Mouse (Mus musculus) macrophage (primary cell): ENCODE data around the gene Fads1. TPM values are rescaled to one million over a fixed set of nuclear protein-coding genes. Genes with fewer than 3 reads are reported as not detected.
"Not testable (repeated sequence)": the region's sequence is repeated elsewhere in the genome, so short reads cannot be mapped to it uniquely, and the experiment has no call there.

Experiments
- H3K27ac ChIP-seq: fragments of 350-480 bp; formaldehyde crosslinking; 2 replicates; pipeline ENCODE4 v1.9.0; 2021
- H3K36me3 ChIP-seq: fragments of 350-480 bp; formaldehyde crosslinking; 2 replicates; pipeline ENCODE4 v1.9.0; 2021; ENCODE audit errors: inconsistent target
- H3K4me3 ChIP-seq: fragments of 350-480 bp; formaldehyde crosslinking; 2 replicates; pipeline ENCODE4 v1.9.0; 2021; ENCODE audit errors: inconsistent target
- H3K79me2 ChIP-seq: fragments of 350-480 bp; formaldehyde crosslinking; 2 replicates; pipeline ENCODE4 v1.9.0; 2021; ENCODE audit errors: inconsistent target
- WGBS: methylation state at CpG from one replicate; pipeline ENCODE4 v1.1.7; 2026; ENCODE audit warnings: inconsistent platforms; ENCODE audit not compliant: missing documents; 5-methylcytosine and 5-hydroxymethylcytosine counted together
- polyA plus RNA-seq: library from polyadenylated mRNA; stranded (reverse); fragments of 250-400 nt; gene quantifications from 3 replicates; pipeline ENCODE4 v1.2.4, GENCODE M21; 2018; ENCODE audit warnings: inconsistent platforms
- total RNA-seq, 78 experiments: library from RNA; depleted of rRNA; stranded (reverse); fragments of 250-400 nt; gene quantifications; 1 replicate in 9 of 78; 2 replicates in 24 of 78; 3 replicates in 43 of 78; 4 replicates in 2 of 78; pipeline ENCODE4 v1.2.4; 2018; ENCODE audit warnings: inconsistent platforms in 56 of 78

Fads1 gene
- total RNA-seq (2018; cell fraction: chromatin; rRNA removed): 10 to 100 TPM in 17 of 26 experiments, 1 to 10 TPM in 9; 1.8 to 88.5 (median 20.6) TPM
- 100 to 1,000 TPM in 19 of 26 experiments, 10 to 100 TPM in 7; 60.5 to 162 (median 111) TPM for total RNA-seq (2018; cell fraction: cytosol; rRNA removed)
- 100 to 1,000 TPM in 6 of 26 experiments, 10 to 100 TPM in 19, 1 to 10 TPM in 1; 7.6 to 131 (median 53.2) TPM for total RNA-seq (2018; cell fraction: nucleus; rRNA removed)
- 63.4 to 93.5 TPM (median 74.9 TPM) in 3 replicates for polyA plus RNA-seq

DNA sequence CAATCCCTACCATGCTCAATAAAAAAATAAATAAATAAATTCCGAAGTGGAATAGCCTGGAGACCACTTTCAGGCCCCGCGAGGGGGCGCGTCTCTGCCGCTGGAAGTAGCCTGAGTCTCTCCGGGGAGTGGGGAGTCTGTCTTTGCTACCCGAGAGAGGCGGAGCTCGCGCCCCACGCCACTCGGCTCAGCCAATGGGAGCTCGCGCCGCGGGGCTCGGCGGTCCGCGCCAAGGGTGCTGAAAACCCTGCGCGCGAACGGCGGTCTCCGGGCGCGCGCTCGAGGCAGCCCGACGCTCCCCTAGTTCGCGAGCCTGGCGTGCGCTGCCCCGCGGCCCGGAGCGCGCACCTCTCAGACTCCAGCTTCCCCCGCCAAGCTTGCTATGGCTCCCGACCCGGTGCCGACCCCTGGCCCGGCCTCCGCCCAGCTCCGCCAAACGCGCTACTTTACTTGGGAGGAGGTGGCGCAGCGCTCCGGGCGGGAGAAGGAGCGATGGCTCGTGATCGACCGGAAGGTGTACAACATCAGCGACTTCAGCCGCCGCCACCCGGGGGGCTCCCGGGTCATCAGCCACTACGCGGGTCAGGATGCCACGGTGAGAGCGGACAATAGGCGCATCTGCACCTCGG is at the start of gene Fads1:
Gene Fads1 (plus strand): TSS at position 219 of the 629 bp plus-strand sequence.
- Histone ChIP-seq H3K79me2 (peaks cover 43% of the 10 kb centered on the region), H3K27ac (peak within 1 kb of the TSS; percentile 83), H3K36me3 (peaks cover 23% of the 10 kb centered on the region; the same call in 1 of the 2 replicates), H3K4me3 (peak within 1 kb of the TSS; percentile 91)
- WGBS: under 1% methylated on average over 70 of the region's 70 CpGs

DNA sequence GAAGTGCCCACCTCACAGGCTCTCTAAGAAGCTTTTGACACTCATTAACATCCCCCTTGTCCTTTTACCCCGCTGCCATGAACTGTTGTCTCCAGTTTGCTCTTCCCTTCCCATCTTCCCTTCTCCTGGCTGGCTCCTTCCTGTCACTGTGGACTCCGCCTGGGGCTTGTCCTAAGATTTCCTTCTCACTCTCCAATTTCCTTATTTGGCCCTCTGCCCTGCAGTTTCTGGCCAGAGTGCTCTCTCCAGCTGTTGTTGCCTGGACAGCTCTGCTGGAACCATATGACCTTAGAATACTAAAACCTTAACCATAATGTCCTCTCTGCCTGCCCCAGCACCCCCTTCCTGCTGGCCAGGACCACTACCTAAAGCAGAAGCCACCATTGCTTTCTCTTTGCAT is 48.0 kb upstream of the Fads1 start:
- Histone ChIP-seq H3K79me2 (no peaks in the 10 kb centered on the region), H3K36me3 (no peaks in the 10 kb centered on the region), H3K4me3 (no peak overlapping the region), H3K27ac (no peak overlapping the region)
- 95% methylated on average over 2 of the region's 2 CpGs for whole genome bisulfite sequencing

DNA sequence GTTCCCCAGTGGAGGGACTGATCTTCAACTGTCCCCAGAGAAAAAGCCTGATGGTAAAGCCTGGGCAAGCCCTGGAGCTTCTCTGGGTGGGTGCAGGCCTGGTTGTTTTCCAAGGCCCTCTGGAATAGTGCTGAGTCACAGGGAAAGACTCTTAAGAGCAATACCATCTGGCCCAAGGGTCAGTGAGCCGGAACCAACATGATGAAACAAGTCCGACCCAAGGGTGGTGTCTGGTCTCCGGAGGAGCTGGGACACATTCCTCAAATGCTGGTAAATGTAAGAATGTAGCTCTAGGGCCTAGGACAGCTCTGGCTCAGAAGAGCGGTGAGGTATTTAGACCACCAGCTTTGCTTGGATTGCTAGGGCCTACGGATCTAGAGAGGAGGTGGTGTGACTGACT is 45.3 kb upstream of the Fads1 start:
- no peak overlapping the region for H3K4me3 ChIP-seq
- no peaks in the 10 kb centered on the region for H3K79me2 ChIP-seq
- H3K36me3 ChIP-seq: no peaks in the 10 kb centered on the region
- WGBS: 92% methylated on average over 5 of the region's 5 CpGs
- H3K27ac ChIP-seq: no peak overlapping the region

DNA sequence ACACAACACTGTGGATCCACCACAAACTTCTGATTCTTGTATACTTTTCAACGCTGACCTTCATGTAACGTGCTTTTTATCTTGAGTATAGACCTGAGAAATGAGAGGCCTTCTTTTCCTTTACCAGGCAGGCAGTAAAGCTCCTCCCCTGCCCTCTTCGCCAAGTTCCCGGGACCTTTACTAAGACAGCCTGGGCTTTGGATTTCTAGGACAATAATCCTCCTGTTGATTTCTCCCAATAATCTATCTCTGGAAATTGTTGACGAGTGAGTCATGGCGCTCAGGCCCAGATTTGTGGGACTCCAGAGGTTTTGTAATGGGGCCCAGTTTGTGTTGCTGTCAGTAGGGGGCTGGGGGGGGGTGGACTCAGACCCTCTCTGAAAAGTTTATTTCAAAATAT is 43.0 kb upstream of the Fads1 start:
- WGBS: 89% methylated on average over 6 of the region's 6 CpGs

DNA sequence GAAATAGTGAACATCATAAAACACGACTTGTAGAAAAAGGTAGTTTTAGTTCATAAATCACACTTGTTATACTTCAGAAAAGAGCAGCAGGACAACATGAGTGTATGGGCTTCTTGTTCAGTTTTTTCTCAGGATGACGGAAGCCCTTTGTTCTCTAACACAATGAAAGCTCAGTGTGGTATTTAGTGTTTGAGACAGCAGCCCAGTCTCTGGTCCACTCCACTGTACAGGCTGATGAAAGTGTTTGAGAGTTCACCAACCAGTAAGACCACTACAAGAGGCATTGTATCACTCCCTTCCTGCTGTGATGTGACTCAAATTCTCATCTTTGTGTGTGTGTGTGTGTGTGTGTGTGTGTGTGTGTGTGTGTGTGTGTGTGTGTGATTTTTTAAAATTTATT is 39.0 kb upstream of the Fads1 start:
- H3K79me2 ChIP-seq: no peaks in the 10 kb centered on the region
- H3K36me3 ChIP-seq: no peaks in the 10 kb centered on the region
- H3K4me3 ChIP-seq: no peak overlapping the region
- no peak overlapping the region for H3K27ac ChIP-seq
- 69% methylated on average over 2 of the region's 2 CpGs for WGBS

More for the DNA sequence above, 43.0 kb upstream of the Fads1 start:
- H3K4me3 ChIP-seq: no peak overlapping the region
- no peaks in the 10 kb centered on the region for H3K36me3 ChIP-seq
- no peaks in the 10 kb centered on the region for H3K79me2 ChIP-seq
- H3K27ac ChIP-seq: no peak overlapping the region

DNA sequence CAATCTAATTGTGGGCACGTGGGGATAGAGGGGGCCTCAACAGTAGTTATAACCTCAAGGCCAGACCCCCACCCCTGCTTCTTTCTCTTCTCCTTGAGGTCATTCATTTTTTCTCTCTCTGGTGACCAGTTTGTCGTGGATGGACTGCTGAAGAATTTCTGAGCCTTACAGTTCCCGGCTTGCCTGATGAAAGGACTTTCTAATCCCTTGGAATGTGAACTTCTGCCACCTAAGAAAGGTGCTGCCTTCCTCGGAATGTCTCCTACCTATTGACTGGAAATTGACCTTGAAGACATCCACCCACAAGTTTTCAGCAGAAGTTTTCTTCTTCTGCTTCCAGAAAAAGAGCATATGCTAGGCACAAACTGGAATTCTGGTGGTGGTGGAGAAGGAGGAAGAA is 38.2 kb upstream of the Fads1 start:
- H3K27ac ChIP-seq: no peak overlapping the region
- 80% methylated on average over 4 of the region's 4 CpGs for WGBS
- no peaks in the 10 kb centered on the region for H3K36me3 ChIP-seq
- H3K79me2 ChIP-seq: no peaks in the 10 kb centered on the region
- H3K4me3 ChIP-seq: no peak overlapping the region

DNA sequence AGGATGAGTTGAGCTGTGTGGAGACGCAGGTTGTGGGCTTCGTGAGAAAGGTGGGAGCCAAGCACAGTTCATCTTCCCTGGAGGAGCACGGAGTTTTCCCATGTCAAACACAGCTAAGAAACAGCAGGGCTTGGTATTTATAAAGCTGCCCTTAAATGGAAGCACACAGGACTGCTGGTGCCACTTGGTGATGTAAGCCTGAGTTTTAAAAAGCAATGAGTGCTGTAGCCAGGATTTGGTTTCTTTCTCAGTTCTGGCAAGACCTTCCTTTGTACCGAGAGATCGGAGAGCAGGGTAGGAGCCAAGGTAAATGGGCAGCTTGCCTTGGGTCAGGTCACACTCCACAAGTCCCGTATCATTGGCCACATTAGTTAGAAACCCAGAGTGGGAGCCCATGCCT is 34.1 kb upstream of the Fads1 start:
- Histone ChIP-seq H3K36me3 (no peaks in the 10 kb centered on the region), H3K79me2 (no peaks in the 10 kb centered on the region), H3K27ac (no peak overlapping the region), H3K4me3 (no peak overlapping the region)
- WGBS: 97% methylated on average over 6 of the region's 6 CpGs

DNA sequence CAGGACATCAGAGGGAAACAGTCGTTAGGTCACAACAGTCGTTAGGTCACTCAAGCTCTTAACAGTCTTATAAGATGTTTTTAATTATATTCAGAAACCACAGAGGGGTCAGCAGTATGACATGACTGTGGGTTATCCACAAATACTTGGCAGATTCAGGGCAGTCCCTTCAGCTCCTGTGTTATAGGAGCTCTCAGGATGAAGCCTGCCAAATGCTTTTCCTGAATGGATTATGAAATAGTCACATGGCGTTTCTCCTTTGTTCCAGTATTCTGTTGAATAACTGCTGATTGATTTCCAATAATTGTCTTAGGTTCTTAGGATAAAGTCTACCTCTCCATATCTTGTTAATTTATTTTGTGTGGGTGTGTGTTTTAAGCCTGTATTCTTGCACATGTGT is 33.5 kb upstream of the Fads1 start:
- Histone ChIP-seq H3K36me3 (no peaks in the 10 kb centered on the region), H3K4me3 (no peak overlapping the region), H3K27ac (no peak overlapping the region), H3K79me2 (no peaks in the 10 kb centered on the region)
- 73% methylated on average over 3 of the region's 3 CpGs for WGBS

DNA sequence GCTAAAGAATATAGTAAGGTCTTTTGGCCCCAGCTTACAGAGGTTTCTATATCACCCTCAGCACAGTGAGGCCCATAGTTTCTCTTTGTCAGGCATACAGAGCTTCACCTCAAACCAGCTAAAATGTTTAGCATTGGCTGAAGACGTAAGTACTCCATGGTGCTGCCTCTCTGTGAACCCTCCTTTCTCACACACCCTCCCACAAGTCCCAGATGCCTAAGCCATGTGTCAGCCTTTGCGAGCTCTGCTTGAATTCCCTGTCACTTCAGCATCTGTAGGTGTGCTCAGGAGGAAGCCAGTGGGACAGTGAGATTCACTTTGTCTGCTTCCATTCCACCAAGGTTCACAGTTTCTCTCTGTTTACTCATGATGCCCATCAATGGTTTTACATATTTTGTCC is 25.0 kb upstream of the Fads1 start:
- Histone ChIP-seq H3K27ac (no peak overlapping the region), H3K36me3 (no peaks in the 10 kb centered on the region), H3K79me2 (no peaks in the 10 kb centered on the region), H3K4me3 (no peak overlapping the region)
- 89% methylated on average over 2 of the region's 2 CpGs for WGBS

DNA sequence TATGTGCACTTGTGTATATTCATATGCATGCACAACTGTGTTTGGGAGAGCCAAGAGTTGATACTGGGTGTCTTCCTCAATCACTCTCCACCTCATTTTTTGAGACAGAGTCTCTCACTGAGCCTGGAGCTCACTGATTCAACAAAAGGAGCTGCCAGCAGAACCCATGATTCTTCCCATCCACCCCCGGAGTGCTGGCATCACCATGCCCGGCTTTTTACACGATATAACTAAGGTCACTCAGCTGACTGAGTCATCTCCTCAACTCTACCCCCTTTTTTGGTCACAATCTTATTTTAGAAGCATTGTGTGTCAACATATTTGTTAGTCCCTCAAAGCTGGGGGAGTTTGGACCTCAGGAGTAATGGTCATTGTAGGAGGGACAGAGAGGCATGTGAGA is 18.8 kb upstream of the Fads1 start:
- no peak overlapping the region for H3K27ac ChIP-seq
- no peaks in the 10 kb centered on the region for H3K79me2 ChIP-seq
- H3K36me3 ChIP-seq: no peaks in the 10 kb centered on the region
- no peak overlapping the region for H3K4me3 ChIP-seq
- WGBS: 69% methylated on average over 3 of the region's 3 CpGs

DNA sequence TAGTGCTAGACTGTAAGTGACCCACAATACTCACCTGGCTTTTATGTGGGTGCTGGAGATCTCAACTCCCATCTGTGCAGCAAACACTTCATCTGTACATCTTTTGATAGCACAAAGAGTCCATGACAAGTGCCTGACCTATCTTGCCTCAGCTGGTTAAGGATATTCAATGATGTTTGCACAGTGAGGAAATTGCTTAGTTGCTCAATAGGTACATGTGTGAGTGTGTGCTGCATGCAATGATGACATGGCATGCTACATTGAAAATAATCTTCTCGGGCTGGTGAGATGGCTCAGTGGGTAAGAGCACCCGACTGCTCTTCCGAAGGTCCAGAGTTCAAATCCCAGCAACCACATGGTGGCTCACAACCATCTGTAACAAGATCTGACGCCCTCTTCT is 16.8 kb upstream of the Fads1 start:
- H3K4me3 ChIP-seq, H3K36me3 ChIP-seq, H3K27ac ChIP-seq, H3K79me2 ChIP-seq: not testable (repeated sequence)
- no CpG with 5 or more reads among the region's 4 CpGs for WGBS

DNA sequence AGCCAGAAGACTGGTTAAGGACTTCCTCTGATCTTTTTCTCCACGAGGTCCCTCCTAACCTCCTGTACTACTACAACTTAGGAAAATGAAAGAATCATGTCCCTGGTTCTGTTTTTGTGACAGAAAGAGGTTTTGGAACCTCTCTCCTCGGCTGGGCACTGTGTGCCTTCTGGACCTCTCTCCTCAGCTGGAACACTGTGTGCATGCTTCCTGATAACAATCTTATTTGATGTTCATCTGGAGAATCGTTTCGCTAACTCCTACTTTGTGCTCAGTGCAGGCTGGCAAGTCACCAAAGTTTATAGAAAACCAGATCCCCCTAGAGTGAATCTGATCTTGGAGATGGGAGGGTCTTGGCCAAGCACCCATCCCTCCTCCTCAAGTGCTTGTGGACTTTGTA is 15.6 kb upstream of the Fads1 start:
- Histone ChIP-seq H3K79me2 (no peaks in the 10 kb centered on the region), H3K27ac (no peak overlapping the region), H3K4me3 (no peak overlapping the region), H3K36me3 (no peaks in the 10 kb centered on the region)
- 54% methylated on average over 4 of the region's 4 CpGs for WGBS

DNA sequence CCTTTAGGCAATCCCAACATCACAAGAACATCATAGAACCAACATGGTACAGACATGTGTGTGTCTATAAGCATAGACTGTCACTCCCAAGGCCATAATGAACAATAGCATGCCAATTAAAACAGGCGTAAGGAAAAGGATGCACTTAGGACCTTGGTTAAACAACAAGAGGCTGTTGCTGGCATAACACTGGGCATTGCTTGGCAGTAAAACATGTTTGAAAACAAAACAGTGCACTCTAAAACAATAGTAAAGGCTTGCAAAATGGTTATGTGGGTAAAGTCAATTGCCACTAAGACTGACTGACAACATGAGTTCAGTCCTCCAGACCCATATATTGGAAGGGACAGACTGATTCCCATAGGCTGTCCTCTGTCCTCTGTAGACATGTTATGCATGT is 14.7 kb upstream of the Fads1 start:
- H3K79me2 ChIP-seq: no peaks in the 10 kb centered on the region
- H3K4me3 ChIP-seq: no peak overlapping the region
- no peaks in the 10 kb centered on the region for H3K36me3 ChIP-seq
- H3K27ac ChIP-seq: no peak overlapping the region
- WGBS: 100% methylated on average over 1 of the region's 1 CpGs

DNA sequence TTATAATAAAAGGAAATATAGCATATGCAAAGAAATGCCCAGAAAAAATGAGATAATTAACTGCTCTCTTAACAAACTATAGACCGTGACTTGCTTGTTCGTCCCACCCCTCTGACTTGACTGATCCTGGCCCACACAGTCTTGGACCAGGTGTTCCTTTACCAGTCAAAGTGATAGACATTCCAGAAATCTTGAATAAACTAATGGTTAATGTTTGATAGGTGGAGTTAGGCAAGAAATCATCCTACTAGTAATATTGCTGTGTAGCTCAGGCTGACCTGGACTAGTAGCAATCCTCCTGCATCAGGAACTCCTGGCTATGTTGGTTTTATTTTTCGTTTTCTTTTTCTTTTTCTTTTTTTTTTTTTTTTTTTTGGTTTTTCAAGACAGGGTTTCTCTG is 14.2 kb upstream of the Fads1 start:
- Histone ChIP-seq H3K79me2 (no peaks in the 10 kb centered on the region), H3K4me3 (no peak overlapping the region), H3K27ac (no peak overlapping the region), H3K36me3 (no peaks in the 10 kb centered on the region)
- 92% methylated on average over 2 of the region's 3 CpGs for WGBS

DNA sequence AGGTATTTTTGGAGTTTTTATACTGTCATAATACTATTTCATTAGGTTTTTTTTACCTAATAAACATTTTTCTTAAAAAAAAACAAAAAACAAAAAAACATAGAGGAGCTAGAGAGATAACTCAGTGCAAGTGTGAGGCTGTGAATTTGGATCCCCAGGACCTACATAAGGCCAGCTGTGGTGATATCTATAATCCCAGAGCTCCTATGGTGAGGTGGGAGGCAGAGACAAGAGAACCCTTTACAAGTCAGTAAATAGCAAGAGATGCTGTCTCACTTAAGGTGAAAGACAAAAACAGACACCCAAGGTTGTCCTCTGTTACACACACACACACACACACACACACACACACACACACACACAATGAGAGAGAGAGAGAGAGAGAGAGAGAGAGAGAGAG is 13.5 kb upstream of the Fads1 start:
- Histone ChIP-seq H3K27ac (no peak overlapping the region), H3K36me3 (no peaks in the 10 kb centered on the region), H3K79me2 (no peaks in the 10 kb centered on the region), H3K4me3 (no peak overlapping the region)
